Mouse (Mus musculus): ENCODE data around the gene Oxt. TPM values are rescaled to one million over a fixed set of nuclear protein-coding genes. Genes with fewer than 3 reads are reported as not detected.

Oxt gene
- not detected in 2 replicates for polyA plus RNA-seq (2012; rRNA removed; ENCODE audit: low replicate concordance)

GRCm38 (mm10) chr2:130575873-130576272 is at the start of gene Oxt:
Gene Oxt (plus strand): TSS chr2:130576173.

DNA sequence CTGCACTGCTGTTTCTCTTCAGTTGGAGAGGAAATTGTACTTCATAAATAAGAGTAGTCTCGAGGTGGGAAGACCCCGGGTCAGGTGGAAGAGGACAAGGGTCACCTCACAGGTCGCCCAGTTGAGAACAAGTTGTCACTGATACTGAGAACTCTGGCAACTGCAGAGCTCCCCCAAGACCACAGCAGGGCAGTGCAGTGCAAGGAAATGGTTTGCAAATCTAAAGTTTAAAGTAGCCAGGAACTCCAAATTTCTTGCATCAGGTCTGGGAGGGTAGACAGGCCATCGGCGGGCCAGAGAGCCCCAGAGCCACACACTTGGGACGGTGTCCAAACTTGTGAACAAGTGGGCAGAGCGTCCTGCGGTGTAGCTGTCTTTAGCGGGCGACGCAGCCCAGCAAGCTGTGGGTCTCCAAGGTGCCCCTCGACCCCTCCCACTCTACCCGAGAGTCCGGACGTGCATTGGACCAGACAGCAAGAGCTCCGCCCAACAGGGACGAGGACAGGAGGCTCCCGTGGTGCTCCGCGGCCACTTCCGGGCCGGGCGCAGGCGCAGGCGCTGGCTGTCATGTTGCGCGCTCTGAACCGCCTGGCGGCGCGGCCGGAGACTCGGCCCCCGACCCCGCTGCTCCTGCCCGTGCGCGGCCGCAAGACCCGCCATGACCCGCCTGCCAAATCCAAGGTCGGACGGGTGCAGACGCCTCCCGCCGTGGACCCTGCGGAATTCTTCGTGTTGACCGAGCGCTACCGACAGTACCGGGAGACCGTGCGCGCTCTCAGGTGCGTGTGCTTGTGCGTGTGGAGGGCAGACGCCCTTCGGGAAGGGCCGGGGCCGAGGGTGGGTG is 12.5 kb upstream of the Oxt start, which contains the start of gene Mrps26:
Gene Mrps26, plus strand, starts transcription at position 531 of the 844 bp plus-strand sequence.

DNA sequence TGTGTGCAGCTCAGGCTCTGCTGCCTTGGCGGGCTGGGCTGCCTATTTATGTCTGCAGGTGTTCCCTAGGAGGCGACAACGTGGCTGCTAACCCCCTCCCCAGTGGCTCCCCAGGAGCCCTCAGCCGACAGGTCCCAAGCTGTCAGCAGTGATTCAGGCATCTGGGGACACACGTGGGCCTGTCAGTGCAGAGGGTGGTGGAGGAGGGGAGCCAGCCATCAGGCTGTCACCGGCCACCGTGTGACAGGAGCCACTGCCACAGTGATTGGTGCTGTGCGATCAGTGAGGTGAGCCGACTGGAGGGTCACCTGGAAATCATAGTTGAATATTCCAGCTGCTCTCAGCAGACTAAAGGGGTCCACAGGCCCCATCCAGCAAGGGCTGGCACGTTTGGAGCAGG is 6.6 kb downstream of the Oxt start, which contains the start of gene Avp:
Gene Avp, minus strand, starts transcription at position 3 of the 400 bp plus-strand sequence.

Other genes starting within 250 kb of the Oxt start
- 1.1 and 1.2 TPM in 2 replicates for gene Cpxm1, start 178.6 kb upstream of the Oxt start, polyA plus RNA-seq (2012; rRNA removed; ENCODE audit: low replicate concordance)
- gene Gm28372, start 170.9 kb upstream of the Oxt start, polyA plus RNA-seq (2012; rRNA removed; ENCODE audit: low replicate concordance), result not detected in 2 replicates
- gene 1700020A23Rik, start 170.9 kb upstream of the Oxt start, polyA plus RNA-seq (2012; rRNA removed; ENCODE audit: low replicate concordance), result not detected in 2 replicates
- not detected in 2 replicates for gene Tmem239, start 169.7 kb upstream of the Oxt start, polyA plus RNA-seq (2012; rRNA removed; ENCODE audit: low replicate concordance)
- 29.5 and 34.3 TPM in 2 replicates for gene Vps16, start 151.8 kb upstream of the Oxt start, polyA plus RNA-seq (2012; rRNA removed; ENCODE audit: low replicate concordance)
- 10.8 and 17.5 TPM in 2 replicates for gene Pced1a, start 151.5 kb upstream of the Oxt start, polyA plus RNA-seq (2012; rRNA removed; ENCODE audit: low replicate concordance)
- 12.7 and 22.3 TPM in 2 replicates for gene Ptpra, start 125.9 kb upstream of the Oxt start, polyA plus RNA-seq (2012; rRNA removed; ENCODE audit: low replicate concordance)
- 85.0 and 146 TPM in 2 replicates for gene Mrps26, start 12.4 kb upstream of the Oxt start, polyA plus RNA-seq (2012; rRNA removed; ENCODE audit: low replicate concordance)
- 0.26 TPM in 1 of 2 replicates, not detected in the other for gene Avp, start 6.4 kb downstream of the Oxt start, polyA plus RNA-seq (2012; rRNA removed; ENCODE audit: low replicate concordance)
- gene Fastkd5, start 53.9 kb downstream of the Oxt start, polyA plus RNA-seq (2012; rRNA removed; ENCODE audit: low replicate concordance), result 0.23 and 0.46 TPM in 2 replicates
- gene Ubox5, start 53.9 kb downstream of the Oxt start, polyA plus RNA-seq (2012; rRNA removed; ENCODE audit: low replicate concordance), result 3.7 and 4.6 TPM in 2 replicates
- 48.2 and 56.0 TPM in 2 replicates for gene Lzts3, start 66.6 kb downstream of the Oxt start, polyA plus RNA-seq (2012; rRNA removed; ENCODE audit: low replicate concordance)
- 82.1 and 106 TPM in 2 replicates for gene Ddrgk1, start 88.5 kb downstream of the Oxt start, polyA plus RNA-seq (2012; rRNA removed; ENCODE audit: low replicate concordance)
- gene Itpa, start 91.4 kb downstream of the Oxt start, polyA plus RNA-seq (2012; rRNA removed; ENCODE audit: low replicate concordance), result 20.8 and 23.9 TPM in 2 replicates
- gene Slc4a11, start 121.3 kb downstream of the Oxt start, polyA plus RNA-seq (2012; rRNA removed; ENCODE audit: low replicate concordance), result 0.91 and 1.4 TPM in 2 replicates